Mouse (Mus musculus) ovary, adult 18-20 months (tissue): ENCODE results near the gene 4930550L24Rik.

Source experiments
- DNase-seq: peaks from one replicate; pipeline ENCODE4 v3.0.0; 2022; ENCODE audit warnings: low spot score, mixed read lengths

Gene 4930550L24Rik

DNA sequence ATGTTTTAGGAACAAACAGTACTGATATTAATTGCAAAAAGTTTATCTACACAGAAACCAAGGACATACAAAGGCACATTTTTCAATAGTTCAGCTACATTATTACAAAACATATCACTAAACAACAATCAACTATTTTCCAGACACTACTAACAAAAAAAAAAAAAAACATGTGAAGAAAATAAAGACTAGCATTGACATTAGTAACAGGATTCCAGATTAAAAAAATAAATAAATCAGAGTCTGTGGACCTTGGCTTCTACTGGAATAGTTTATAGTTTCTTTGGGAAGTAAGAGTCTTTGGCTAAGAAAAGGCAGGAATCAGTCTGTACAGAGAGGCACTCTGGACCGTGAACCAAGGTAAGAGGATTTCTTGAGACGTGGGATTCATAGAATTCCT, at the start of gene 4930550L24Rik:
4930550L24Rik (plus strand) TSS at position 301 of the 400 bp plus-strand sequence.
- DNase-seq, result no peak

DNA sequence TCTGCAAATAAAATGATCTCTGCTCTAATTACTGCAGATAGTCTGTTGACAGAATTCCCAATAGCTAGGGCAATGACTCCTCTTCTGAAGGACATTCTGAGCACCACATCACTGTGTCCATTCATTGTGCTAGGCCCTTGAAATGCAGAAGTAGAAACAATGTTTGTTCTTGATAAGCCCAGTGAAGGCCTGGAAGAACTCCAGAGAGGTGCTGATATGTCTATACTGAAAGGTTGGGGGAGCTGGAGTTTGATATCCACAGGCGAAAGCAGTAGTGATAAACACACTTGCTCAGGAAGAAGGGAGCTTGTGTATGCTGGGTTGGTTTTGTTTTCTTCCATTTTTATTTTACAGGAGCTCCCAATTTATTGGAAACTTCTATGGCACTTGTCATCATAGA, 8.4 kb upstream of the 4930550L24Rik start:
- DNase-seq, result no peak

DNA sequence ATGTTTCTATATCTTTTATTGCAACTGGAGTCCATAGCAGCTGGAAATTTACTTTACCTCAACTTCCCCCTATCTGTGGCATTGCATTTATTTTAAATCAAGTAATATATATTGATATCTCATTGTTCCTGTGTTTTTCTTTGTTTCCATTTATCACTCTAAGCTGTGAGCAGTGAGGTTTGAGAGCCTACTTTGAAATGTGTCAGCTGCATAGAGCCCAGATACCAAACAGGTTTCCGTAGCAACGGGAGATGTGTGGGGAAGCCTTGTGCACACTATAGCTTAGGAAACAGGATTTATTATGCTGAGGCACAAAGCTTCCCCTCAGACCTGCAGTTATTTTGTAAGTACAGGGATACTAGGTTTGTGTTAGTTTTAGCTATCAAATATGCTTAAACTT, 58.8 kb downstream of the 4930550L24Rik start:
- no peak for DNase-seq
